Mouse (Mus musculus) ES-Bruce4 (cell line): ENCODE data around the gene Col2a1.

ENCODE experiments used
- CTCF ChIP-seq: IDR thresholded peaks from one replicate; pipeline ENCODE4 v1.8.1; 2011; ENCODE audit warnings: low read depth, low read length
- POLR2A ChIP-seq: IDR thresholded peaks from one replicate; pipeline ENCODE4 v1.8.1; 2011; ENCODE audit warnings: low read length; ENCODE audit not compliant: insufficient read depth

GRCm38 (mm10) chr15:98051685-98052084 lies 47.2 kb upstream of the Col2a1 start:
- TF ChIP-seq CTCF, result no peak
- TF ChIP-seq POLR2A, result no peak
